Mouse (Mus musculus): Measurements from ENCODE around the gene Spata1.

DNA sequence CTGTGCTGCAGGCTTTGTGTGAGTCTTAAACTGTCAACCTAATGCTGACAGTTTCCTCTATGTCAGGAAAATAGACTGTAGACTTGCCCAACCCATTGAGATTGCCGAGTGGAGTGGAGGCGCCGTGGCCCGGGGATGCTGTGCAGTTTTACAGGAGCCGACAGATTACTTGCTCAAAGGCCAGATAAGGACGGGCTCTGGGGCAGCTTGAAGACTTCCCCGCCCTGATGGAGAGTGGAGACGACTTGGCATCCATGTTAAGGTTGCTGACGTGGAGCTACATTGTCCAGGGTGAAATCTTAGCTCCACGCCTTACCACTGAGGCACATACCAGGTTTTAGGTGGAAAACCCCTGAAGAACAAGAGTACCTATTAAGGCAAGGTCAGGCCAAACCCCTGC lies 51.2 kb downstream of the Spata1 start:
- TF ChIP-seq CTCF (IDR thresholded peaks at IDR 0.05; ENCODE audit: control insufficient read depth, insufficient read depth, insufficient replicate concordance, low read depth, low read length) (no peak), POLR2A (IDR thresholded peaks at IDR 0.05; ENCODE audit: control insufficient read depth, low read depth, low read length) (no peak)

All from testis, adult 2 months (tissue).